Mouse (Mus musculus): ENCODE results near the gene Fam53b.
A peak's percentile ranks its signal among the peaks of the same experiment; 100 is the strongest.

Gene Fam53b

GRCm38 (mm10) chr7:132731558-132731957 lies 82.1 kb downstream of the Fam53b start:
- no peak for DNase-seq

GRCm38 (mm10) chr7:132730510-132730909 lies 83.2 kb downstream of the Fam53b start:
- DNase-seq: no peak

GRCm38 (mm10) chr7:132729093-132729831 lies 84.4 kb downstream of the Fam53b start:
- peak in 1 of 2 experiments; percentile 31 for DNase-seq

- DNase-seq: no peak
These were observed 87.4 kb downstream of the Fam53b start for GRCm38 (mm10) chr7:132726106-132726861.

GRCm38 (mm10) chr7:132724501-132725062 lies 89.1 kb downstream of the Fam53b start:
- peak in 1 of 2 experiments; percentile 40 for DNase-seq

- peak; percentile 44 to 51 for DNase-seq
These were observed 89.8 kb downstream of the Fam53b start for GRCm38 (mm10) chr7:132723906-132724305.

- DNase-seq: no peak
These were observed 91.0 kb downstream of the Fam53b start for GRCm38 (mm10) chr7:132722401-132723370.

- DNase-seq: peak; percentile 93 to 94
These were observed 93.1 kb downstream of the Fam53b start for GRCm38 (mm10) chr7:132720562-132720961.

- DNase-seq: no peak
These were observed 94.1 kb downstream of the Fam53b start for GRCm38 (mm10) chr7:132719570-132719969.

GRCm38 (mm10) chr7:132715259-132715658 lies 98.4 kb downstream of the Fam53b start:
- no peak for DNase-seq

- no peak for DNase-seq
These were observed 99.3 kb downstream of the Fam53b start for GRCm38 (mm10) chr7:132714236-132714923.

- DNase-seq: peak; percentile 55 to 57
These were observed 100.1 kb downstream of the Fam53b start for GRCm38 (mm10) chr7:132713483-132714126.

- no peak for DNase-seq
These were observed 100.7 kb downstream of the Fam53b start for GRCm38 (mm10) chr7:132712956-132713355.

GRCm38 (mm10) chr7:132712044-132712708 lies 101.5 kb downstream of the Fam53b start:
- no peak for DNase-seq

GRCm38 (mm10) chr7:132711579-132711978 lies 102.1 kb downstream of the Fam53b start:
- no peak for DNase-seq

GRCm38 (mm10) chr7:132705130-132705529 lies 108.6 kb downstream of the Fam53b start:
- peak; percentile 55 for DNase-seq

- DNase-seq: no peak
These were observed 109.3 kb downstream of the Fam53b start for GRCm38 (mm10) chr7:132704310-132704875.

GRCm38 (mm10) chr7:132703515-132704309 lies 110.0 kb downstream of the Fam53b start:
- no peak for DNase-seq

- no peak for DNase-seq
These were observed 111.1 kb downstream of the Fam53b start for GRCm38 (mm10) chr7:132702492-132703070.
